Mouse (Mus musculus) CH12.LX (cell line): ENCODE measurements around the gene Gpr143. TPM values are rescaled to one million over a fixed set of nuclear protein-coding genes. Genes with fewer than 3 reads are reported as not detected.

ENCODE experiments used
- DNase-seq: peaks from one replicate; pipeline ENCODE4 v3.0.0-alpha.2; 2013; ENCODE audit errors: extremely low read depth
- H3K27ac ChIP-seq: 2 replicates; pipeline ENCODE4 v1.5.1; 2012; ENCODE audit warnings: low read depth, mild to moderate bottlenecking, control low read depth, moderate library complexity; ENCODE audit not compliant: insufficient read depth
- H3K27me3 ChIP-seq: replicated peaks from 2 replicates; pipeline ENCODE3; 2012; ENCODE audit warnings: inconsistent platforms
- H3K36me3 ChIP-seq, 2 experiments: replicated peaks in 1 of 2; 2 replicates each; pipeline versions ENCODE3 to v1.6.1; 2012; ENCODE audit warnings: inconsistent platforms in 1 of 2, low read length in 1 of 2, mild to moderate bottlenecking in 1 of 2, mixed read lengths in 1 of 2, moderate library complexity in 1 of 2; ENCODE audit not compliant: control insufficient read depth in 1 of 2, insufficient read depth in 1 of 2
- H3K4me1 ChIP-seq, 2 experiments: 2 replicates each; pipeline ENCODE4 v1.6.1; 2012; ENCODE audit warnings: inconsistent platforms in 1 of 2, moderate library complexity in 1 of 2; ENCODE audit not compliant: insufficient read depth in 2 of 2, control insufficient read depth in 1 of 2
- H3K4me2 ChIP-seq: 2 replicates; pipeline ENCODE4 v1.6.1; 2012; ENCODE audit warnings: low read depth, mild to moderate bottlenecking, control low read depth; ENCODE audit not compliant: poor library complexity, insufficient read depth, severe bottlenecking
- H3K4me3 ChIP-seq, 3 experiments: fragments of 150-350 bp in 1 of 3; sonication (generic) in 1 of 3; replicated peaks in 1 of 3; 2 replicates each; pipeline versions ENCODE3 to v1.5.1; 2011 to 2012; ENCODE audit warnings: low read depth in 2 of 3, low read length in 2 of 3, mild to moderate bottlenecking in 2 of 3, moderate library complexity in 2 of 3, control low read depth in 1 of 3, improper control_type of control experiment in 1 of 3, inconsistent platforms in 1 of 3, mixed read lengths in 1 of 3; ENCODE audit not compliant: poor library complexity in 1 of 3
- H3K79me2 ChIP-seq: replicated peaks from 2 replicates; pipeline ENCODE4 v1.6.1; 2012; ENCODE audit warnings: mild to moderate bottlenecking, moderate library complexity; ENCODE audit not compliant: control insufficient read depth, poor library complexity, insufficient read depth, severe bottlenecking; ENCODE audit errors: extremely low read depth
- H3K9ac ChIP-seq: 2 replicates; pipeline ENCODE4 v1.6.1; 2012; ENCODE audit warnings: low read depth, mild to moderate bottlenecking, control low read depth, moderate library complexity; ENCODE audit not compliant: insufficient read depth
- H3K9me3 ChIP-seq: replicated peaks from 2 replicates; pipeline ENCODE3; 2012; ENCODE audit warnings: low read length, inconsistent platforms, mixed read lengths
- BHLHE40 ChIP-seq: IDR thresholded peaks from 2 replicates; pipeline ENCODE4 v1.6.1; 2011; ENCODE audit warnings: mild to moderate bottlenecking, low read depth, low read length, improper control_type of control experiment
- CHD1 ChIP-seq: IDR thresholded peaks from 2 replicates; pipeline ENCODE4 v1.6.1; 2012; ENCODE audit warnings: low read depth, low read length, improper control_type of control experiment, inconsistent platforms
- CTCF ChIP-seq, 2 experiments: IDR thresholded peaks in 1 of 2; conservative IDR thresholded peaks in 1 of 2; 2 replicates each; pipeline ENCODE4 v1.5.1; 2011 to 2012; ENCODE audit warnings: low read depth in 2 of 2, low read length in 2 of 2, improper control_type of control experiment in 1 of 2, inconsistent platforms in 1 of 2, mild to moderate bottlenecking in 1 of 2, moderate library complexity in 1 of 2
- ELF1 ChIP-seq: IDR thresholded peaks from 2 replicates; pipeline ENCODE4 v1.6.1; 2014; ENCODE audit warnings: low read depth, mild to moderate bottlenecking, inconsistent platforms, low read length, improper control_type of control experiment
- EP300 ChIP-seq: IDR thresholded peaks from 2 replicates; pipeline ENCODE4 v1.6.1; 2011; ENCODE audit warnings: low read length, improper control_type of control experiment
- ETS1 ChIP-seq: conservative IDR thresholded peaks from 2 replicates; pipeline ENCODE4 v1.6.1; 2012; ENCODE audit warnings: low read depth, mild to moderate bottlenecking, inconsistent platforms, low read length, improper control_type of control experiment, moderate library complexity
- HCFC1 ChIP-seq: IDR thresholded peaks from 2 replicates; pipeline ENCODE4 v1.6.1; 2012; ENCODE audit warnings: low read depth, mild to moderate bottlenecking, inconsistent platforms, low read length, improper control_type of control experiment
- KAT2A ChIP-seq: IDR thresholded peaks from 2 replicates; pipeline ENCODE4 v1.6.1; 2012; ENCODE audit warnings: low read length, improper control_type of control experiment, inconsistent platforms; ENCODE audit not compliant: insufficient replicate concordance
- MAFK ChIP-seq: IDR thresholded peaks from 2 replicates; pipeline ENCODE4 v1.6.1; 2011; ENCODE audit warnings: low read length, improper control_type of control experiment; ENCODE audit not compliant: insufficient replicate concordance
- MAX ChIP-seq: IDR thresholded peaks from 2 replicates; pipeline ENCODE4 v1.6.1; 2011; ENCODE audit warnings: low read length, improper control_type of control experiment
- MAZ ChIP-seq: IDR thresholded peaks from 2 replicates; pipeline ENCODE4 v1.6.1; 2012; ENCODE audit warnings: low read depth, mild to moderate bottlenecking, inconsistent platforms, low read length, improper control_type of control experiment, moderate library complexity
- MEF2A ChIP-seq: IDR thresholded peaks from 2 replicates; pipeline ENCODE4 v1.6.1; 2014; ENCODE audit warnings: low read depth, mild to moderate bottlenecking, inconsistent platforms, low read length, improper control_type of control experiment, borderline replicate concordance
- NELFE ChIP-seq: IDR thresholded peaks from 2 replicates; pipeline ENCODE4 v1.6.1; 2011; ENCODE audit warnings: low read depth, low read length, improper control_type of control experiment
- PAX5 ChIP-seq: IDR thresholded peaks from 2 replicates; pipeline ENCODE4 v1.6.1; 2012; ENCODE audit warnings: low read length, inconsistent platforms, mixed read lengths
- POLR2A ChIP-seq: IDR thresholded peaks from 2 replicates; pipeline ENCODE4 v1.6.1; 2011; ENCODE audit warnings: low read depth, mild to moderate bottlenecking, improper control_type of control experiment, low read length
- RAD21 ChIP-seq: IDR thresholded peaks from 2 replicates; pipeline ENCODE4 v1.6.1; 2011; ENCODE audit warnings: low read depth, mild to moderate bottlenecking, low read length, improper control_type of control experiment, moderate library complexity
- SIN3A ChIP-seq: IDR thresholded peaks from 2 replicates; pipeline ENCODE4 v1.6.1; 2012; ENCODE audit warnings: low read length, improper control_type of control experiment, inconsistent platforms
- SMC3 ChIP-seq: IDR thresholded peaks from 2 replicates; pipeline ENCODE4 v1.6.1; 2011; ENCODE audit warnings: low read depth, low read length, improper control_type of control experiment
- TBP ChIP-seq: conservative IDR thresholded peaks from 2 replicates; pipeline ENCODE4 v1.6.1; 2011; ENCODE audit warnings: low read depth, low read length, improper control_type of control experiment
- UBTF ChIP-seq: IDR thresholded peaks from 2 replicates; pipeline ENCODE4 v1.6.1; 2012; ENCODE audit warnings: low read depth, mild to moderate bottlenecking, inconsistent platforms, low read length, improper control_type of control experiment, moderate library complexity
- USF1 ChIP-seq: IDR thresholded peaks from 2 replicates; pipeline ENCODE4 v1.6.1; 2014; ENCODE audit warnings: low read depth, mild to moderate bottlenecking, inconsistent platforms, low read length, improper control_type of control experiment
- USF2 ChIP-seq: conservative IDR thresholded peaks from 2 replicates; pipeline ENCODE4 v1.6.1; 2011; ENCODE audit warnings: low read depth, low read length, improper control_type of control experiment
- ZMIZ1 ChIP-seq: IDR thresholded peaks from 2 replicates; pipeline ENCODE4 v1.6.1; 2012; ENCODE audit warnings: low read depth, mild to moderate bottlenecking, inconsistent platforms, low read length, improper control_type of control experiment
- dilution Hi-C: fragments of 300-500 bp; cut with MboI; formaldehyde crosslinking; loops from 2 replicates; pipeline ENCODE4 v1.14.3; 2020; ENCODE audit warnings: low sequenced_read_pairs; ENCODE audit not compliant: extremely low pct_unique_long_range_greater_than_20kb, extremely low pct_ligation_motif_present
- in situ Hi-C: fragments of 300-500 bp; cut with MboI; formaldehyde crosslinking; loops from 3 replicates; pipeline ENCODE4 v1.14.3; 2019; ENCODE audit warnings: low sequenced_read_pairs, low pct_ligation_motif_present, low pct_unique_long_range_greater_than_20kb, mixed read lengths
- polyA plus RNA-seq: library from polyadenylated mRNA; unstranded; fragments of >175 nt; gene quantifications from 2 replicates; pipeline ENCODE4 v1.2.1, GENCODE M21; 2012; ENCODE audit warnings: low read depth; ENCODE audit not compliant: insufficient read length
- total RNA-seq, 2 experiments: library from RNA; depleted of rRNA; stranded (reverse); fragments of 300-350 nt in 1 of 2; fragments of >200 nt in 1 of 2; gene quantifications; 2 replicates each; pipeline ENCODE4 v1.2.3; 2012 to 2014

The Gpr143 gene
- total and polyA plus RNA-seq, 3 experiments: not detected

- no peak overlapping the region for H3K4me2 ChIP-seq
- no peaks in the 10 kb centered on the region for H3K36me3 ChIP-seq
- TF ChIP-seq SMC3 (no peak), NELFE (no peak), HCFC1 (no peak), BHLHE40 (no peak)
- no peak for DNase-seq
- no peak overlapping the region for H3K4me3 ChIP-seq
- H3K79me2 ChIP-seq: no peaks in the 10 kb centered on the region
- no peak overlapping the region for H3K27ac ChIP-seq
- no peaks in the 10 kb centered on the region for H3K27me3 ChIP-seq
- dilution Hi-C loops (no loop called here), in situ Hi-C loops (no loop called here)
- H3K9ac ChIP-seq: no peak overlapping the region
- H3K9me3 ChIP-seq: no peaks in the 10 kb centered on the region
- no peaks in the 10 kb centered on the region; a peak in 1 of 4 replicates for H3K4me1 ChIP-seq
Measured at GRCm38 (mm10) chrX:152743642-152744041, 38.1 kb upstream of the Gpr143 start.

- Histone ChIP-seq H3K36me3 (no peaks in the 10 kb centered on the region), H3K9me3 (no peaks in the 10 kb centered on the region), H3K79me2 (no peaks in the 10 kb centered on the region), H3K27me3 (no peaks in the 10 kb centered on the region), H3K27ac (no peak overlapping the region), H3K4me1 (no peaks in the 10 kb centered on the region; a peak in 1 of 4 replicates), H3K9ac (no peak overlapping the region), H3K4me2 (no peak overlapping the region), H3K4me3 (no peak overlapping the region)
- no peak for DNase-seq
- TF ChIP-seq ELF1 (no peak), SIN3A (no peak), RAD21 (no peak), USF2 (no peak), ETS1 (no peak)
- dilution Hi-C loops (no loop called here), in situ Hi-C loops (no loop called here)
Measured at GRCm38 (mm10) chrX:152745925-152746324, 35.8 kb upstream of the Gpr143 start.

DNA sequence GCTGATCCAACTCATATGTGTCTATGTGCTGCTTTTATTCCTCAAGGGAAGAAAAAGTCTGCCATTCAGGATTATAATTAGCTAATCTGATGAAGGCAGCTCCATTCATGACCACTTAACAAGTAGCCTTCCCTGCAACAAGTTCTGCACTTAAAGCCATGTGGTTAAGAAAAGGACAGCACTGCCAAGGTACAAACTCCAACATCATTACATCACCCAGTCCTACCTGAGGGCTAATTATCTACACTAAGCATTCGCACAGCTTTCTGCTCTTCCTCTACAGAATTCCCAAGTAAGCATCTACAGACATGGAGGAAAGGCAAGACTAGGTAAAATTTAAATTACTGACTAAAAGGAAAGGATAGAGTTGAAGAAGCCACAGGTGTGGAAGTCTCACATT lies 25.9 kb upstream of the Gpr143 start:
- Histone ChIP-seq H3K79me2 (no peaks in the 10 kb centered on the region), H3K4me2 (no peak overlapping the region), H3K27me3 (no peaks in the 10 kb centered on the region), H3K36me3 (no peaks in the 10 kb centered on the region), H3K9ac (no peak overlapping the region), H3K4me1 (no peaks in the 10 kb centered on the region), H3K27ac (no peak overlapping the region), H3K4me3 (no peak overlapping the region), H3K9me3 (no peaks in the 10 kb centered on the region)
- in situ Hi-C loops (no loop called here), dilution Hi-C loops (no loop called here)
- no peak for TF ChIP-seq ZMIZ1
- no peak for TF ChIP-seq KAT2A
- TF ChIP-seq MAZ: no peak
- no peak for TF ChIP-seq CHD1
- no peak for TF ChIP-seq USF1
- TF ChIP-seq SMC3: no peak
- no peak for TF ChIP-seq MAX
- TF ChIP-seq EP300: no peak
- TF ChIP-seq PAX5: no peak
- no peak for TF ChIP-seq MAFK
- no peak for TF ChIP-seq POLR2A
- no peak for TF ChIP-seq SIN3A
- no peak for TF ChIP-seq UBTF
- TF ChIP-seq MEF2A: no peak
- no peak for TF ChIP-seq TBP
- TF ChIP-seq HCFC1: no peak
- no peak for TF ChIP-seq CTCF (conservative IDR thresholded peaks at IDR 0.05 in 1 of 2, IDR thresholded peaks at IDR 0.05 in 1 of 2; ENCODE audit: low read depth in 2 of 2, low read length in 2 of 2)
- no peak for DNase-seq
